Mouse (Mus musculus) MEL (cell line): Measurements from ENCODE around the gene Psg25. TPM values are rescaled to one million over a fixed set of nuclear protein-coding genes. Genes with fewer than 3 reads are reported as not detected.

Experiments
- DNase-seq: peaks from one replicate; pipeline ENCODE4 v3.0.0; 2011; ENCODE audit warnings: low read depth, low spot score
- H3K27ac ChIP-seq: 2 replicates; pipeline ENCODE4 v1.5.1; 2012; ENCODE audit warnings: low read depth, mild to moderate bottlenecking, control low read depth, low read length, moderate library complexity; ENCODE audit not compliant: control insufficient read depth
- H3K27me3 ChIP-seq, 2 experiments: fragments of 150-350 bp in 1 of 2; sonication (generic) in 1 of 2; 2 replicates each; pipeline ENCODE4 v1.6.1; 2012; ENCODE audit warnings: low read length in 2 of 2, mild to moderate bottlenecking in 2 of 2, improper control_type of control experiment in 1 of 2, moderate library complexity in 1 of 2; ENCODE audit not compliant: insufficient read depth in 2 of 2, control insufficient read depth in 1 of 2
- H3K36me3 ChIP-seq, 2 experiments: 2 replicates each; pipeline ENCODE4 v1.6.1; 2012 to 2014; ENCODE audit warnings: low read length in 2 of 2, improper control_type of control experiment in 1 of 2, inconsistent platforms in 1 of 2, mild to moderate bottlenecking in 1 of 2; ENCODE audit not compliant: insufficient read depth in 2 of 2, control insufficient read depth in 1 of 2
- H3K4me1 ChIP-seq, 2 experiments: fragments of 150-350 bp in 1 of 2; sonication (generic) in 1 of 2; 2 replicates each; pipeline ENCODE4 v1.6.1; 2012; ENCODE audit warnings: low read length in 2 of 2, improper control_type of control experiment in 1 of 2, mild to moderate bottlenecking in 1 of 2; ENCODE audit not compliant: insufficient read depth in 2 of 2, control insufficient read depth in 1 of 2
- H3K4me3 ChIP-seq, 2 experiments: fragments of 150-350 bp in 1 of 2; sonication (generic) in 1 of 2; 2 replicates each; pipeline ENCODE4 v1.5.1; 2012; ENCODE audit warnings: low read depth in 2 of 2, low read length in 2 of 2, mild to moderate bottlenecking in 2 of 2, moderate library complexity in 2 of 2, control low read depth in 1 of 2, improper control_type of control experiment in 1 of 2; ENCODE audit not compliant: control insufficient read depth in 1 of 2, insufficient read depth in 1 of 2
- H3K79me2 ChIP-seq: 2 replicates; pipeline ENCODE4 v1.6.1; 2012; ENCODE audit warnings: mild to moderate bottlenecking, low read length, moderate library complexity; ENCODE audit not compliant: control insufficient read depth, poor library complexity, insufficient read depth
- H3K9ac ChIP-seq: 2 replicates; pipeline ENCODE4 v1.6.1; 2012; ENCODE audit warnings: low read depth, mild to moderate bottlenecking, control low read depth, low read length, moderate library complexity; ENCODE audit not compliant: control insufficient read depth, poor library complexity, severe bottlenecking
- H3K9me3 ChIP-seq: fragments of 150-350 bp; sonication (generic); replicated peaks from 2 replicates; pipeline ENCODE4 v1.6.1; 2012; ENCODE audit warnings: mild to moderate bottlenecking, low read length, improper control_type of control experiment, moderate library complexity; ENCODE audit not compliant: insufficient read depth
- CHD1 ChIP-seq: IDR thresholded peaks from 2 replicates; pipeline ENCODE4 v1.6.1; 2012; ENCODE audit warnings: low read depth, mild to moderate bottlenecking, inconsistent platforms, low read length, improper control_type of control experiment
- CTCF ChIP-seq, 3 experiments: IDR thresholded peaks in 2 of 3; conservative IDR thresholded peaks in 1 of 3; 2 replicates each; pipeline ENCODE4 v1.5.1; 2011 to 2012; ENCODE audit warnings: low read length in 3 of 3, low read depth in 2 of 3, mild to moderate bottlenecking in 2 of 3, improper control_type of control experiment in 1 of 3, inconsistent platforms in 1 of 3, mixed read lengths in 1 of 3, moderate library complexity in 1 of 3; ENCODE audit not compliant: control insufficient read depth in 1 of 3, insufficient read depth in 1 of 3, poor library complexity in 1 of 3, severe bottlenecking in 1 of 3
- EP300 ChIP-seq, 2 experiments: IDR thresholded peaks; 2 replicates each; pipeline ENCODE4 v1.6.1; 2011; ENCODE audit warnings: improper control_type of control experiment in 2 of 2, low read length in 2 of 2, low read depth in 1 of 2, mild to moderate bottlenecking in 1 of 2
- ETS1 ChIP-seq: IDR thresholded peaks from 2 replicates; pipeline ENCODE4 v1.6.1; 2012; ENCODE audit warnings: low read depth, mild to moderate bottlenecking, inconsistent platforms, low read length, improper control_type of control experiment, moderate library complexity
- GABPA ChIP-seq: IDR thresholded peaks from 2 replicates; pipeline ENCODE4 v1.6.1; 2012; ENCODE audit warnings: low read depth, mild to moderate bottlenecking, inconsistent platforms, low read length, improper control_type of control experiment, moderate library complexity
- HCFC1 ChIP-seq: IDR thresholded peaks from 2 replicates; pipeline ENCODE4 v1.6.1; 2012; ENCODE audit warnings: low read depth, mild to moderate bottlenecking, inconsistent platforms, low read length, improper control_type of control experiment, moderate library complexity
- KAT2A ChIP-seq: conservative IDR thresholded peaks from 2 replicates; pipeline ENCODE4 v1.6.1; 2012; ENCODE audit warnings: low read depth, low read length, improper control_type of control experiment, inconsistent platforms
- MAX ChIP-seq: IDR thresholded peaks from 2 replicates; pipeline ENCODE4 v1.6.1; 2011; ENCODE audit warnings: low read length, improper control_type of control experiment
- MAZ ChIP-seq: IDR thresholded peaks from 2 replicates; pipeline ENCODE4 v1.6.1; 2012; ENCODE audit warnings: low read depth, mild to moderate bottlenecking, inconsistent platforms, low read length, improper control_type of control experiment
- MEF2A ChIP-seq: IDR thresholded peaks from 2 replicates; pipeline ENCODE4 v1.6.1; 2014; ENCODE audit warnings: low read depth, mild to moderate bottlenecking, inconsistent platforms, low read length, improper control_type of control experiment; ENCODE audit not compliant: poor library complexity, insufficient replicate concordance, severe bottlenecking; ENCODE audit errors: extremely low read depth
- MXI1 ChIP-seq: IDR thresholded peaks from 2 replicates; pipeline ENCODE4 v1.6.1; 2011; ENCODE audit warnings: mild to moderate bottlenecking, low read depth, low read length, improper control_type of control experiment
- NELFE ChIP-seq: IDR thresholded peaks from 2 replicates; pipeline ENCODE4 v1.6.1; 2011; ENCODE audit warnings: low read depth, low read length, improper control_type of control experiment
- POLR2A ChIP-seq, 2 experiments: IDR thresholded peaks; 2 replicates each; pipeline ENCODE4 v1.6.1; 2011 to 2012; ENCODE audit warnings: low read length in 2 of 2, mild to moderate bottlenecking in 2 of 2, control low read depth in 1 of 2, improper control_type of control experiment in 1 of 2, low read depth in 1 of 2, moderate library complexity in 1 of 2; ENCODE audit not compliant: control insufficient read depth in 1 of 2, insufficient read depth in 1 of 2, poor library complexity in 1 of 2
- POLR2AphosphoS2 ChIP-seq: IDR thresholded peaks from 2 replicates; pipeline ENCODE4 v1.6.1; 2011; ENCODE audit warnings: low read length, improper control_type of control experiment
- RAD21 ChIP-seq: IDR thresholded peaks from 2 replicates; pipeline ENCODE4 v1.6.1; 2011; ENCODE audit warnings: mild to moderate bottlenecking, low read depth, low read length, improper control_type of control experiment
- RCOR1 ChIP-seq: IDR thresholded peaks from 2 replicates; pipeline ENCODE4 v1.6.1; 2012; ENCODE audit warnings: low read depth, mild to moderate bottlenecking, inconsistent platforms, low read length, improper control_type of control experiment
- SIN3A ChIP-seq: IDR thresholded peaks from 2 replicates; pipeline ENCODE4 v1.6.1; 2012; ENCODE audit warnings: low read length, improper control_type of control experiment, inconsistent platforms
- SMC3 ChIP-seq: IDR thresholded peaks from 2 replicates; pipeline ENCODE4 v1.6.1; 2011; ENCODE audit warnings: low read depth, low read length, improper control_type of control experiment
- TAL1 ChIP-seq: IDR thresholded peaks from 2 replicates; pipeline ENCODE4 v1.6.1; 2012; ENCODE audit warnings: mild to moderate bottlenecking, inconsistent platforms, low read length, moderate library complexity, mixed read lengths
- TBP ChIP-seq: IDR thresholded peaks from 2 replicates; pipeline ENCODE4 v1.8.0; 2011; ENCODE audit warnings: low read depth, low read length, improper control_type of control experiment
- TCF12 ChIP-seq: IDR thresholded peaks from 2 replicates; pipeline ENCODE4 v1.6.1; 2014; ENCODE audit warnings: low read depth, mild to moderate bottlenecking, inconsistent platforms, low read length, improper control_type of control experiment, moderate library complexity
- USF1 ChIP-seq: IDR thresholded peaks from 2 replicates; pipeline ENCODE4 v1.6.1; 2014; ENCODE audit warnings: low read depth, mild to moderate bottlenecking, inconsistent platforms, low read length, improper control_type of control experiment, moderate library complexity
- USF2 ChIP-seq, 2 experiments: IDR thresholded peaks; 2 replicates each; pipeline ENCODE4 v1.6.1; 2011 to 2012; ENCODE audit warnings: improper control_type of control experiment in 2 of 2, low read length in 2 of 2, borderline replicate concordance in 1 of 2, inconsistent platforms in 1 of 2, low read depth in 1 of 2, mild to moderate bottlenecking in 1 of 2; ENCODE audit not compliant: insufficient read depth in 1 of 2
- ZKSCAN1 ChIP-seq: IDR thresholded peaks from 2 replicates; pipeline ENCODE4 v1.6.1; 2012; ENCODE audit warnings: low read depth, mild to moderate bottlenecking, inconsistent platforms, low read length, improper control_type of control experiment, moderate library complexity
- polyA plus RNA-seq, 2 experiments: library from polyadenylated mRNA; stranded (reverse) in 1 of 2; unstranded in 1 of 2; fragments of >175 nt in 1 of 2; fragments of >200 nt in 1 of 2; gene quantifications; 2 replicates each; pipeline versions ENCODE4 v1.2.1 to v1.2.4; 2012; ENCODE audit warnings: low replicate concordance in 2 of 2, low read depth in 1 of 2; ENCODE audit not compliant: insufficient read length in 2 of 2, insufficient read depth in 1 of 2, missing spikeins in 1 of 2
- total RNA-seq: library from RNA; depleted of rRNA; stranded (reverse); fragments of 300-350 nt; gene quantifications from 2 replicates; pipeline ENCODE4 v1.2.3, GENCODE M21; 2012; rRNA removed

The Psg25 gene
- total RNA-seq (not detected in 2 replicates), polyA plus RNA-seq (not detected)

- Histone ChIP-seq H3K27ac (no peak within 1 kb of the TSS), H3K79me2 (no peaks in the 10 kb centered on the region), H3K4me3 (no peak within 1 kb of the TSS), H3K9me3 (no peaks in the 10 kb centered on the region), H3K4me1 (no peaks in the 10 kb centered on the region), H3K9ac (no peak within 1 kb of the TSS), H3K27me3 (no peaks in the 10 kb centered on the region), H3K36me3 (no peaks in the 10 kb centered on the region)
- no peak for TF ChIP-seq MAZ
- no peak for TF ChIP-seq TCF12
- no peak for TF ChIP-seq GABPA
- TF ChIP-seq CHD1 = no peak
- no peak for TF ChIP-seq USF2 (IDR thresholded peaks at IDR 0.05; ENCODE audit: borderline replicate concordance in 1 of 2, insufficient read depth in 1 of 2, low read depth in 1 of 2, low read length in 2 of 2)
- no peak for DNase-seq
Measured at GRCm38 (mm10) chr7:18532169-18532568, at the start of gene Psg25. Gene Psg25 (minus strand): TSS chr7:18532269.

- H3K9ac ChIP-seq = no peak within 1 kb of the TSS
- no peaks in the 10 kb centered on the region for H3K9me3 ChIP-seq
- no peak for TF ChIP-seq RAD21
- no peak for TF ChIP-seq KAT2A
- no peak for TF ChIP-seq MEF2A
- no peak for TF ChIP-seq ETS1
- no peak for TF ChIP-seq SIN3A
- TF ChIP-seq ZKSCAN1 = no peak
- no peak for TF ChIP-seq CTCF (IDR thresholded peaks at IDR 0.05 in 2 of 3, conservative IDR thresholded peaks at IDR 0.05 in 1 of 3; ENCODE audit: control insufficient read depth in 1 of 3, insufficient read depth in 1 of 3, low read depth in 2 of 3, low read length in 3 of 3, poor library complexity in 1 of 3, severe bottlenecking in 1 of 3)
- no peak for TF ChIP-seq HCFC1
- TF ChIP-seq POLR2AphosphoS2 = no peak
- TF ChIP-seq EP300 (IDR thresholded peaks at IDR 0.05; ENCODE audit: low read depth in 1 of 2, low read length in 2 of 2) = no peak
- no peak for TF ChIP-seq MAX
- TF ChIP-seq NELFE = no peak
- TF ChIP-seq SMC3 = no peak
- TF ChIP-seq TBP = no peak
- TF ChIP-seq MXI1 = no peak
- TF ChIP-seq POLR2A (IDR thresholded peaks at IDR 0.05; ENCODE audit: control insufficient read depth in 1 of 2, insufficient read depth in 1 of 2, low read depth in 1 of 2, low read length in 2 of 2, poor library complexity in 1 of 2) = no peak
- TF ChIP-seq TAL1 = no peak
- TF ChIP-seq RCOR1 = no peak
- TF ChIP-seq USF1 = no peak
- TF ChIP-seq CHD1 = no peak
- H3K36me3 ChIP-seq = no peaks in the 10 kb centered on the region
- no peaks in the 10 kb centered on the region for H3K4me1 ChIP-seq
- H3K27me3 ChIP-seq = no peaks in the 10 kb centered on the region
- DNase-seq = no peak
- no peak within 1 kb of the TSS for H3K27ac ChIP-seq
- no peak within 1 kb of the TSS for H3K4me3 ChIP-seq
- H3K79me2 ChIP-seq = no peaks in the 10 kb centered on the region
Measured at GRCm38 (mm10) chr7:18567205-18567604, 35.1 kb upstream of the Psg25 start, which contains the start of gene Psg27. Gene Psg27 (minus strand): TSS chr7:18567305.
